Mouse (Mus musculus) lung, adult 2 months (tissue): Measurements from ENCODE around the gene Nif3l1.

ENCODE experiments used
- CTCF ChIP-seq: fragments of 200-500 bp; IDR thresholded peaks from 2 replicates; pipeline ENCODE4 v1.5.1; 2011; ENCODE audit warnings: mild to moderate bottlenecking, low read length, control low read depth; ENCODE audit not compliant: insufficient read depth
- POLR2A ChIP-seq: fragments of 200-500 bp; IDR thresholded peaks from 2 replicates; pipeline ENCODE4 v1.6.1; 2011; ENCODE audit warnings: low read depth, mild to moderate bottlenecking, control low read depth, low read length, borderline replicate concordance; ENCODE audit errors: extremely low read depth

- TF ChIP-seq POLR2A (no peak), CTCF (no peak)
Observed at GRCm38 (mm10) chr1:58409553-58410197, 35.3 kb upstream of the Nif3l1 start.
